Mouse (Mus musculus) heart, postnatal 10 days (tissue): ENCODE measurements around the gene Ttc22. TPM values are rescaled to one million over a fixed set of nuclear protein-coding genes. Genes with fewer than 3 reads are reported as not detected.

Experiments used
- DNase-seq, 2 experiments: peaks; one replicate each; pipeline ENCODE4 v3.0.0; 2021
- intact Hi-C: fragments of 180-260 bp; cut with DNase I; formaldehyde crosslinking; loops from one replicate; pipeline ENCODE4 v1.15.1; 2025
- total RNA-seq, 2 experiments: library from RNA; stranded (reverse); gene quantifications; 2 replicates each; pipeline ENCODE4 v1.2.3; 2021

Gene Ttc22
- total RNA-seq, 2 experiments from 2014 or later = 0.17 to 0.35 TPM

GRCm38 (mm10) chr4:106650833-106651527, 28.7 kb downstream of the Ttc22 start, which contains the start of gene Pars2:
Pars2 (plus strand) TSS chr4:106651069.
- peak; percentile 97 to 98 for DNase-seq
- intact Hi-C loops = loop anchor here (2.0 kb wide), 1 partner anchor 28 kb away; the partner anchor contains the start of gene Ttc4

- intact Hi-C loops = no loop called here
These were observed 30.3 kb downstream of the Ttc22 start for GRCm38 (mm10) chr4:106652546-106652945.

GRCm38 (mm10) chr4:106653051-106653450, 30.8 kb downstream of the Ttc22 start:
- intact Hi-C loops = no loop called here

More at GRCm38 (mm10) chr4:106652546-106652945, 30.3 kb downstream of the Ttc22 start:
- no peak for DNase-seq

GRCm38 (mm10) chr4:106655681-106656080, 33.4 kb downstream of the Ttc22 start:
- intact Hi-C loops = no loop called here

More at GRCm38 (mm10) chr4:106653051-106653450, 30.8 kb downstream of the Ttc22 start:
- no peak for DNase-seq

GRCm38 (mm10) chr4:106663956-106664470, 41.8 kb downstream of the Ttc22 start:
- no peak for DNase-seq
- intact Hi-C loops = no loop called here

More at GRCm38 (mm10) chr4:106655681-106656080, 33.4 kb downstream of the Ttc22 start:
- DNase-seq = no peak

- DNase-seq = no peak
- intact Hi-C loops = no loop called here
These were observed 42.5 kb downstream of the Ttc22 start for GRCm38 (mm10) chr4:106664697-106665096.

GRCm38 (mm10) chr4:106665269-106665668, 43.0 kb downstream of the Ttc22 start:
- intact Hi-C loops = no loop called here
- no peak for DNase-seq

- no peak for DNase-seq
- intact Hi-C loops = no loop called here
These were observed 43.4 kb downstream of the Ttc22 start for GRCm38 (mm10) chr4:106665673-106666072.

- DNase-seq = no peak
- intact Hi-C loops = no loop called here
These were observed 44.3 kb downstream of the Ttc22 start for GRCm38 (mm10) chr4:106666546-106666945.

- intact Hi-C loops = no loop called here
- no peak for DNase-seq
These were observed 54.5 kb downstream of the Ttc22 start for GRCm38 (mm10) chr4:106676749-106677148.

GRCm38 (mm10) chr4:106678442-106679118, 56.3 kb downstream of the Ttc22 start, which contains the start of gene Ttc4:
Ttc4 (minus strand) TSS chr4:106678944.
- intact Hi-C loops = loop anchor here (2.0 kb wide), 1 partner anchor 28 kb away; the partner anchor contains the start of gene Pars2
- peak; percentile 89 to 93 for DNase-seq

GRCm38 (mm10) chr4:106679152-106679551, 56.9 kb downstream of the Ttc22 start:
- intact Hi-C loops = loop anchor here (2.0 kb wide), 1 partner anchor 28 kb away; the partner anchor contains the start of gene Pars2
- no peak for DNase-seq

- DNase-seq = no peak
- intact Hi-C loops = no loop called here
These were observed 58.7 kb downstream of the Ttc22 start for GRCm38 (mm10) chr4:106680955-106681354.

- no peak for DNase-seq
- intact Hi-C loops = no loop called here
These were observed 66.5 kb downstream of the Ttc22 start for GRCm38 (mm10) chr4:106688636-106689296.

Other genes starting within 250 kb of the Ttc22 start
- gene Pcsk9, start 158.1 kb upstream of the Ttc22 start, total RNA-seq = not detected
- gene Bsnd, start 130.1 kb upstream of the Ttc22 start, total RNA-seq = not detected
- 1 to 10 TPM; 6.9 to 8.4 TPM for gene Dhcr24, start 61.4 kb upstream of the Ttc22 start, total RNA-seq
- not detected for gene Lexm, start 5.2 kb upstream of the Ttc22 start, total RNA-seq
- gene Pars2, start 28.6 kb downstream of the Ttc22 start, total RNA-seq = 1 to 10 TPM; 4.2 to 5.0 TPM
- gene Ttc4, start 56.5 kb downstream of the Ttc22 start, total RNA-seq = 10 to 100 TPM; 19.9 to 21.9 TPM
- gene Mroh7, start 108.5 kb downstream of the Ttc22 start, total RNA-seq = under 1 TPM; 0.29 to 0.60 TPM
- under 1 TPM; 0.36 to 0.62 TPM for gene Fam151a, start 111.5 kb downstream of the Ttc22 start, total RNA-seq
- 10 to 100 TPM; 12.8 to 26.7 TPM for gene Acot11, start 182.6 kb downstream of the Ttc22 start, total RNA-seq